Mouse (Mus musculus): ENCODE measurements around the gene Cyp2c23.

DNA sequence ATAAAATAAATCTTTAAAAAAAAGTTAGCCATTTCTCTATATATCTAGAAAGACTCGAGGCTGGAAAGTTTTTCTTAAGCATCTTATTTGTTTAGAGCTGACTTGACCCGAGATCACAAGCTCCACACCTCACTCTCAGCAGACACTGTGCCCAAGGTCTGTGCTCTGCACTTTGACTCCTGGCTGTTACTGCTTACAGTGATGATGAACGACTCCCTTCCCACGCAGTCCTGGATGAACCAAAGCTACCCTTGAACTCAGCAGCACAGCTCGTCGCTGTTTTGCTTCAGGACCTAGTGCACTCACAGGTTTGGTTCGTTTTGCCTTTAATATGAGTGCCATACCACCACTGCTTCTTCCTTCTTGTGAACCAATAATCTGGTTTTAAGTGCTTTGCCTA is 34.8 kb upstream of the Cyp2c23 start:
- TF ChIP-seq CTCF (conservative IDR thresholded peaks at IDR 0.05; ENCODE audit: low read length) = no peak
- TF ChIP-seq NANOG (IDR thresholded peaks at IDR 0.05; ENCODE audit: borderline replicate concordance, low read length) = no peak
- no peak for TF ChIP-seq POU5F1 (IDR thresholded peaks at IDR 0.05; ENCODE audit: borderline replicate concordance, low read length)

All from E14TG2a.4 (cell line).